ENCODE assay signal across 9 mouse cellular contexts in the genomic region with DNA sequence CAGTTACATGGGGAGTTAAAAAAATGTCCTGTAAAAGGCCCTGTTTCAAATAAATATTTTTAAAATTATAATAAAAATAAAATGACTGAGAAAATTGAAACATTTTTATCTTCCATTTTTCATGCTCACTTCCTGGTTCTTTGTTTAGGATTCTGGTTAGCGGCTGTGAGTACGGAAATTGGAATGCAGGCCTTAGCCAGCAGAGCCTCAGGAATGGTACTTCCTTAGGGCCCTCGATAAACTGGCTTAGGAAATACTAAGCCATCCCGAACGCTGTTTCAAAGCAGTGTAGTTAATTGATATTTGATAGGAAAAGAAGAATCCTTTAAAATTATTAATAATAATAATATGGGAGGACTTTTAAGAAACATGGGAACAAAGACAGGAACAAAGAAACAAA. TPM values are rescaled to one million over a fixed set of nuclear protein-coding genes. Genes with fewer than 3 reads are reported as not detected.
DNase-seq lines count a peak whose midpoint lies in the region; ATAC-seq and TF ChIP-seq lines count a peak whose summit lies in the region.
"Had no signal": no experiment of that assay in that cellular context is flagged by ENCODE, and none has a peak within 500 bp of the region (broad histone marks: within the 10 kb centered on the region; RNA-seq: fewer than 3 reads in every experiment).

No protein-coding gene starts in this region.

- no peak overlapping the region for H3K27ac ChIP-seq in lung, postnatal 0 days (ENCODE audit: low read length)
- H3K27ac ChIP-seq in forebrain, embryonic 11.5 days (ENCODE audit: low read depth, low read length): peak overlapping the region; percentile 88
- H3K27ac ChIP-seq in limb, embryonic 13.5 days: peak overlapping the region; percentile 88
- peak overlapping the region; percentile 89; the same call in 1 of the 2 replicates for H3K27ac ChIP-seq in stomach, embryonic 16.5 days (ENCODE audit: low read length)

- no peaks in the 10 kb centered on the region for H3K27me3 ChIP-seq in lung, postnatal 0 days (replicated peaks; ENCODE audit: insufficient read depth, low read length)
- H3K27me3 ChIP-seq in forebrain, embryonic 11.5 days (ENCODE audit: control insufficient read depth, insufficient read depth, low read length): no peaks in the 10 kb centered on the region
- H3K27me3 ChIP-seq in limb, embryonic 13.5 days: no peaks in the 10 kb centered on the region
- H3K27me3 ChIP-seq in stomach, embryonic 16.5 days (ENCODE audit: control insufficient read depth, insufficient read depth, low read length): no peaks in the 10 kb centered on the region

- H3K9me3 ChIP-seq in lung, postnatal 0 days (ENCODE audit: low read length): no peaks in the 10 kb centered on the region
- H3K9me3 ChIP-seq in forebrain, embryonic 11.5 days (ENCODE audit: control insufficient read depth, low read length): no peaks in the 10 kb centered on the region
- no peaks in the 10 kb centered on the region for H3K9me3 ChIP-seq in limb, embryonic 13.5 days
- no peaks in the 10 kb centered on the region for H3K9me3 ChIP-seq in stomach, embryonic 16.5 days (replicated peaks; ENCODE audit: control insufficient read depth, low read length)

- peak; percentile 58 for DNase-seq in lung, postnatal 0 days (ENCODE audit: low spot score)
- DNase-seq in lung, postnatal 10 days: no peak
- DNase-seq in forebrain, embryonic 11.5 days (ENCODE audit: low spot score): no peak
- DNase-seq in urinary bladder, postnatal 10 days (ENCODE audit: low spot score): no peak
- no peak for DNase-seq in left cerebral cortex, adult 8-10 months (ENCODE audit: low spot score in 2 of 2)
- DNase-seq in lung, postnatal 25 days (ENCODE audit: low spot score): no peak

- 4% methylated on average over 5 of the region's 5 CpGs for WGBS in lung, postnatal 0 days
- 15% methylated on average over 5 of the region's 5 CpGs for WGBS in forebrain, embryonic 11.5 days
- WGBS in limb, embryonic 13.5 days: 8% methylated on average over 5 of the region's 5 CpGs
- whole genome bisulfite sequencing in stomach, embryonic 16.5 days: 5% methylated on average over 5 of the region's 5 CpGs

- H3K4me1 ChIP-seq in lung, postnatal 0 days (ENCODE audit: insufficient read depth, low read depth, low read length): no peaks in the 10 kb centered on the region
- 0 out of 2 replicates have a peak, but pooled peaks cover 2% of the 10 kb centered on the region for H3K4me1 ChIP-seq in forebrain, embryonic 11.5 days (replicated peaks; ENCODE audit: control insufficient read depth, insufficient read depth, low read length)
- 0 out of 2 replicates have a peak, but pooled peaks cover 5% of the 10 kb centered on the region for H3K4me1 ChIP-seq in limb, embryonic 13.5 days
- no peaks in the 10 kb centered on the region for H3K4me1 ChIP-seq in stomach, embryonic 16.5 days (ENCODE audit: control insufficient read depth, insufficient read depth, low read length)

- no peak overlapping the region; the same call in 1 of the 2 replicates for H3K9ac ChIP-seq in lung, postnatal 0 days (replicated peaks; ENCODE audit: low read depth)
- peak overlapping the region; percentile 86 for H3K9ac ChIP-seq in forebrain, embryonic 11.5 days (ENCODE audit: low read length)
- H3K9ac ChIP-seq in limb, embryonic 13.5 days: peak overlapping the region; percentile 77
- peak overlapping the region; percentile 79 for H3K9ac ChIP-seq in stomach, embryonic 16.5 days (ENCODE audit: low read length)

- peak overlapping the region; percentile 69 for H3K4me2 ChIP-seq in lung, postnatal 0 days (replicated peaks; ENCODE audit: low read depth, low read length)
- H3K4me2 ChIP-seq in forebrain, embryonic 11.5 days (ENCODE audit: low read depth, low read length, severe bottlenecking): peak overlapping the region; percentile 62; the same call in 1 of the 2 replicates
- peak overlapping the region; percentile 63 for H3K4me2 ChIP-seq in limb, embryonic 13.5 days (replicated peaks)
- H3K4me2 ChIP-seq in stomach, embryonic 16.5 days (ENCODE audit: low read depth, low read length): peak overlapping the region; percentile 74

- no peak for TF ChIP-seq CTCF in lung, postnatal 0 days (IDR thresholded peaks at IDR 0.05)

- H3K4me3 ChIP-seq in lung, postnatal 0 days (ENCODE audit: low read depth, low read length): peak overlapping the region; percentile 33
- peak overlapping the region; percentile 32 for H3K4me3 ChIP-seq in forebrain, embryonic 11.5 days (ENCODE audit: low read depth, low read length)
- peak overlapping the region; percentile 46 for H3K4me3 ChIP-seq in limb, embryonic 13.5 days
- H3K4me3 ChIP-seq in stomach, embryonic 16.5 days (replicated peaks; ENCODE audit: low read length): peak overlapping the region; percentile 46

- no peak for ATAC-seq in lung, postnatal 0 days
- ATAC-seq in forebrain, embryonic 11.5 days (replicated peaks; ENCODE audit: low FRiP score): no peak
- no peak for ATAC-seq in limb, embryonic 13.5 days (ENCODE audit: low FRiP score, low read depth)
- no peak for ATAC-seq in stomach, embryonic 16.5 days (ENCODE audit: insufficient read depth, low FRiP score)

- TF ChIP-seq EP300 in lung, postnatal 0 days (IDR thresholded peaks at IDR 0.05): no peak

- no peaks in the 10 kb centered on the region for H3K36me3 ChIP-seq in lung, postnatal 0 days (ENCODE audit: insufficient read depth, low read length)
- no peaks in the 10 kb centered on the region for H3K36me3 ChIP-seq in forebrain, embryonic 11.5 days (ENCODE audit: control insufficient read depth, insufficient read depth, low read length)
- H3K36me3 ChIP-seq in limb, embryonic 13.5 days: no peaks in the 10 kb centered on the region
- no peaks in the 10 kb centered on the region for H3K36me3 ChIP-seq in stomach, embryonic 16.5 days (ENCODE audit: control insufficient read depth, insufficient read depth, low read length)

RNA-seq across cellular contexts. Expression of a gene that starts 53.4 kb away (rescaled TPM):
- polyA plus RNA-seq in lung, postnatal 0 days (2015; fragmentation: Nextera tagmentation; extraction: Ambion mirVana): 2.9 and 3.0 TPM in 2 replicates
- polyA plus RNA-seq in forebrain, embryonic 11.5 days (2014; fragmentation: Nextera tagmentation; extraction: Ambion mirVana): 1.1 and 1.5 TPM in 2 replicates
- polyA plus RNA-seq in limb, embryonic 13.5 days (2015; fragmentation: Nextera tagmentation; extraction: Ambion mirVana): 1.6 and 1.9 TPM in 2 replicates
- 7.0 and 7.4 TPM in 2 replicates for polyA plus RNA-seq in stomach, embryonic 16.5 days (2015; fragmentation: Nextera tagmentation; extraction: Ambion mirVana)
- total RNA-seq in left cerebral cortex, adult 8-10 months (2022): 1 to 10 TPM; 2.8 to 5.7 (median 4.5) TPM
- total RNA-seq: gastrocnemius, adult 8-10 months had no signal
